8 mouse cellular contexts compared by ENCODE assay signal in genomic region chr2:30713535-30713934, GRCm38 (mm10).
DNase-seq lines count a peak whose midpoint lies in the region; ATAC-seq lines count a peak whose summit lies in the region.

No protein-coding gene starts in this region.

- H3K36me3 ChIP-seq in forebrain, embryonic 13.5 days (ENCODE audit: poor library complexity, severe bottlenecking): no peaks in the 10 kb centered on the region
- no peaks in the 10 kb centered on the region for H3K36me3 ChIP-seq in hindbrain, embryonic 15.5 days
- H3K36me3 ChIP-seq in liver, embryonic 12.5 days: no peaks in the 10 kb centered on the region

- H3K9ac ChIP-seq in forebrain, embryonic 13.5 days: no peak overlapping the region
- no peak overlapping the region for H3K9ac ChIP-seq in hindbrain, embryonic 15.5 days
- no peak overlapping the region for H3K9ac ChIP-seq in liver, embryonic 12.5 days

- peaks cover 77% of the 10 kb centered on the region for H3K4me1 ChIP-seq in forebrain, embryonic 13.5 days
- peaks cover 71% of the 10 kb centered on the region for H3K4me1 ChIP-seq in hindbrain, embryonic 15.5 days (replicated peaks)
- peaks cover 58% of the 10 kb centered on the region for H3K4me1 ChIP-seq in liver, embryonic 12.5 days

- DNase-seq in left cerebral cortex, adult 8-10 months (ENCODE audit: low spot score in 2 of 2): peak; percentile 4 to 15
- no peak for DNase-seq in left cerebral cortex, adult 11 months (ENCODE audit: low spot score)
- DNase-seq in lung, postnatal 36 days: peak; percentile 67
- no peak for DNase-seq in frontal cortex, adult 2 months (ENCODE audit: extremely low spot score in 1 of 2, low spot score in 1 of 2)

- no peak overlapping the region for H3K4me3 ChIP-seq in forebrain, embryonic 13.5 days
- no peak overlapping the region for H3K4me3 ChIP-seq in hindbrain, embryonic 15.5 days
- no peak overlapping the region for H3K4me3 ChIP-seq in liver, embryonic 12.5 days

- WGBS in forebrain, embryonic 13.5 days: 7% methylated on average over 3 of the region's 3 CpGs
- 10% methylated on average over 3 of the region's 3 CpGs for WGBS in hindbrain, embryonic 15.5 days
- WGBS in liver, embryonic 12.5 days (ENCODE audit: insufficient replicate concordance): 29% methylated on average over 3 of the region's 3 CpGs

- H3K27ac ChIP-seq in forebrain, embryonic 13.5 days: peak overlapping the region; percentile 98
- peak overlapping the region; percentile 88; the same call in 1 of the 2 replicates for H3K27ac ChIP-seq in hindbrain, embryonic 15.5 days (replicated peaks)
- no peak overlapping the region for H3K27ac ChIP-seq in liver, embryonic 12.5 days

- no peak for ATAC-seq in forebrain, embryonic 13.5 days
- no peak for ATAC-seq in hindbrain, embryonic 15.5 days (ENCODE audit: low FRiP score, low read depth)
- ATAC-seq in liver, embryonic 12.5 days: no peak
- no peak for ATAC-seq in erythroblast, adult 5-6 weeks (replicated peaks; ENCODE audit: low FRiP score, poor library complexity, severe bottlenecking)

- H3K4me2 ChIP-seq in forebrain, embryonic 13.5 days: no peak overlapping the region
- no peak overlapping the region for H3K4me2 ChIP-seq in hindbrain, embryonic 15.5 days
- H3K4me2 ChIP-seq in liver, embryonic 12.5 days: no peak overlapping the region

- H3K9me3 ChIP-seq in forebrain, embryonic 13.5 days (replicated peaks): no peaks in the 10 kb centered on the region
- no peaks in the 10 kb centered on the region for H3K9me3 ChIP-seq in hindbrain, embryonic 15.5 days
- H3K9me3 ChIP-seq in liver, embryonic 12.5 days (replicated peaks): no peaks in the 10 kb centered on the region

- no peaks in the 10 kb centered on the region for H3K27me3 ChIP-seq in forebrain, embryonic 13.5 days
- H3K27me3 ChIP-seq in hindbrain, embryonic 15.5 days: no peaks in the 10 kb centered on the region
- peaks cover 100% of the 10 kb centered on the region for H3K27me3 ChIP-seq in liver, embryonic 12.5 days (replicated peaks)

Comparison
In these comparisons a context has a peak if more than half of its experiments do, and no peak if none do; other contexts are left out.
1. DNase-seq: peak in left cerebral cortex, adult 8-10 months (2 of 2) and lung, postnatal 36 days (single experiment); none in left cerebral cortex, adult 11 months (single experiment) and frontal cortex, adult 2 months (0 of 2).